ENCODE assay signal across 16 mouse cellular contexts in genomic region chr13:84365503-84365902, GRCm38 (mm10).
"Had no signal": no experiment of that assay in that cellular context is flagged by ENCODE, and none has a peak within 500 bp of the region (broad histone marks: within the 10 kb centered on the region; RNA-seq: fewer than 3 reads in every experiment).

No protein-coding gene starts in this region.

- H3K9me3 ChIP-seq: stomach, embryonic 15.5 days had no signal

- H3K4me3 ChIP-seq: neural tube, embryonic 13.5 days; neural tube, embryonic 15.5 days; stomach, embryonic 15.5 days had no signal

- H3K4me1 ChIP-seq: neural tube, embryonic 13.5 days; neural tube, embryonic 15.5 days; stomach, embryonic 15.5 days had no signal

- H3K9ac ChIP-seq: neural tube, embryonic 13.5 days; neural tube, embryonic 15.5 days; stomach, embryonic 15.5 days had no signal

- DNase-seq: retina, postnatal 1 day; right cerebral cortex, adult 18-20 months; right cerebral cortex, postnatal 14 days; right cerebral cortex, postnatal 25 days; right cerebral cortex, postnatal 4 days; spleen, adult 18-20 months; thymus, adult 18-20 months; thymus, adult 2 months; thymus, postnatal 14 days; thymus, postnatal 25 days; thymus, postnatal 36 days; thymus, postnatal 4 days had no signal

- H3K36me3 ChIP-seq: neural tube, embryonic 13.5 days; neural tube, embryonic 15.5 days; stomach, embryonic 15.5 days had no signal

- H3K27ac ChIP-seq: neural tube, embryonic 13.5 days; neural tube, embryonic 15.5 days; stomach, embryonic 15.5 days; stomach, postnatal 0 days had no signal
